Mouse (Mus musculus) neural tube, embryonic 14.5 days (tissue): Measurements from ENCODE around the gene Olfr764-ps1. TPM values are rescaled to one million over a fixed set of nuclear protein-coding genes. Genes with fewer than 3 reads are reported as not detected.
"Not testable (repeated sequence)": the region's sequence is repeated elsewhere in the genome, so short reads cannot be mapped to it uniquely, and the experiment has no call there.

Source experiments
- ATAC-seq: fragments of 200-750 bp; cut with Nextera tagmentation; 2 replicates; pipeline ENCODE4 v1.8.0; 2017; ENCODE audit warnings: low read depth, mild to moderate bottlenecking, moderate TSS enrichment, moderate library complexity
- H3K27ac ChIP-seq: fragments of 300-500 bp; sonication (generic); 2 replicates; pipeline ENCODE4 v1.5.1; 2014; ENCODE audit warnings: low read depth, mild to moderate bottlenecking, control low read depth, low read length, moderate library complexity, mixed read lengths
- H3K27me3 ChIP-seq: fragments of 300-500 bp; sonication (generic); 2 replicates; pipeline ENCODE4 v1.6.1; 2014; ENCODE audit warnings: low read length; ENCODE audit not compliant: control insufficient read depth, insufficient read depth
- H3K36me3 ChIP-seq: fragments of 300-500 bp; sonication (generic); 2 replicates; pipeline ENCODE4 v1.6.1; 2014; ENCODE audit warnings: low read length, mixed read lengths; ENCODE audit not compliant: control insufficient read depth, insufficient read depth
- H3K4me1 ChIP-seq: fragments of 300-500 bp; sonication (generic); 2 replicates; pipeline ENCODE4 v1.6.1; 2014; ENCODE audit warnings: low read length; ENCODE audit not compliant: control insufficient read depth, insufficient read depth
- H3K4me2 ChIP-seq: fragments of 300-500 bp; sonication (generic); 2 replicates; pipeline ENCODE4 v1.6.1; 2014; ENCODE audit warnings: mild to moderate bottlenecking, low read depth, low read length, control low read depth
- H3K4me3 ChIP-seq: fragments of 300-500 bp; sonication (generic); 2 replicates; pipeline ENCODE4 v1.5.1; 2014; ENCODE audit warnings: low read depth, low read length, control low read depth, mixed read lengths
- H3K9ac ChIP-seq: fragments of 300-500 bp; sonication (generic); replicated peaks from 2 replicates; pipeline ENCODE4 v1.6.1; 2014; ENCODE audit warnings: low read depth, mild to moderate bottlenecking, control low read depth, low read length, mixed read lengths
- H3K9me3 ChIP-seq: fragments of 300-500 bp; sonication (generic); 2 replicates; pipeline ENCODE4 v1.6.1; 2016; ENCODE audit warnings: low read length; ENCODE audit not compliant: control insufficient read depth
- WGBS: fragments of 180-500 bp; shearing (Covaris S2); extraction: QIAGEN DNeasy Blood & Tissue Kit; methylation state at CpG from one replicate; pipeline ENCODE4 v1.1.7; 2014; 5-methylcytosine and 5-hydroxymethylcytosine counted together
- polyA plus RNA-seq: library from polyadenylated mRNA; unstranded; fragments of >200 nt; fragmentation: Nextera tagmentation; extraction: Ambion mirVana; gene quantifications from 2 replicates; pipeline ENCODE4 v1.2.1, GENCODE M21; 2014

Gene Olfr764-ps1
- polyA plus RNA-seq, 1 experiment from 2014 or later: not detected

DNA sequence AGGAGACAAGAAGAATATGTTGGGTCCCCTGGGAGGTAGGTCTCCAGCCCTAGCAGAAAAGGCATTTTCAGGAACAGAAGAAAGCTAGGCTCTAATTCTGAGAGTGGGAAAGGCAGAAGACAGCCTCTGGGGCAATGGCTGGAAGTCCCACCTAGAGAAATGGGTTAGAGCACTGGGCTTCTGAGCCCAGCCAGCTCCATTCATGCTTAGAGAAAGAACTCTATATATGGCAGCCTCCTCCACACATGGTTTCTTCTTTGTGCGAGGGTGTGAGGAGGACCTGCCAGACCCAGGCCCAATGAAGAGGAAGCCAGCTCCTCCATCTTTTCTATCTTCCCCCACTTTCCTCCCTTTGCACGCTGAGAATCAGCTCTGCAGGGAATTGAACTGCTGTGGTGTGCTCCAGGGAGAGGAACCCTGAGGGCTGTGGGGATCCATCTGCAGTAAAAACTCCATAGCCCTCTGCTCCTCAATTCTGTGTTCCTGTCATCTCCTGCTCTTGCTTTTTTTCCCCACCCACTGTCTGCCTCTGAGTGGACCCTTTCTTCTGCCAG lies 29.3 kb downstream of the Olfr764-ps1 start, which contains the start of gene Olfr763:
Olfr763 (plus strand) TSS at position 504 of the 554 bp plus-strand sequence.
- no peak within 1 kb of the TSS for H3K27ac ChIP-seq
- H3K9me3 ChIP-seq: no peaks in the 10 kb centered on the region
- no peaks in the 10 kb centered on the region for H3K36me3 ChIP-seq
- H3K4me3 ChIP-seq: no peak within 1 kb of the TSS
- WGBS: 70% methylated on average over 2 of the region's 2 CpGs
- H3K9ac ChIP-seq: no peak within 1 kb of the TSS
- no peaks in the 10 kb centered on the region for H3K27me3 ChIP-seq
- H3K4me1 ChIP-seq: no peaks in the 10 kb centered on the region
- no peak for ATAC-seq
- H3K4me2 ChIP-seq: no peak within 1 kb of the TSS

DNA sequence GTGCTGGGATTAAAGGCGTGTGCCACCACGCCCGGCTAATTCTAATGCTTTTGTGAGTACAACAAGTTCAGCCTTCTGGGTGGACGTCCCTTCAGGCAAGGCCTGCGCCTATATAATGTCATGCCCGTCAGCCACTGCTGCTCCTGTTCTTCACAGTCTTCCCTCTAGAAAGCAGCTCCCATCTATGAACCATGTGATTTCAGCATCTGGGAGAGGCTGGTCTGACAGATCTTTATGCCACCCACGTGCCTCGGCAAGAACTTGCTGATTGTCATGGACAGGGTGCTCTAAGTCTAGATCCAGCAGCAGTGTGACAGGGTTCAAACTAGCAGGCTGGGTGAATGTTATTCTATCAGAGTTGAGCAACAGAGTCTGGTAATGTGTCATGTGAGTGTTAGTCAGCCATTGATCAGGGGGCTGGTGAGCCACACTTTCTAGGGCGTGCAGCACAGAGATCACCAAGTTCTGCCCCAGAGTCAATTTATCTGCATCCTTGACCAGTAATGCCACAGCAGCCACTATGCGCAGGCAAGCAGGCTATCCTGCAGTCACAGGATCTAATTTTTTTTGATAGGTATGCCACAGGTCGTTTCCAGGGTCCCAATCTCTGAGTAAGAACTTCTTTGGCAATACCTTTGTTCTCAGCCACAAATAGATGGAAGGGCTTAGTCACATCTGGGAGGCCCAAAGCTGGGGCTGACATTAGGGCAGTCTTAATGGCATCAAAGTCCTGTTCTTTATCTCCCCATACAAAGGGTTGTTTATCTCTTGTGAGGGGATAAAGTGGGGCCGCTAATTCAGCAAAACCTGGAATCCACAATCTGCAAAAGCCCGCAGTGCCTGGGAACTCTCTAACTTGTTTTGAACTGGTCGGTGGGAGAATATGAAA lies 35.4 kb downstream of the Olfr764-ps1 start:
- H3K27ac ChIP-seq: no peak overlapping the region
- 86% methylated on average over 14 of the region's 14 CpGs for WGBS

GRCm38 (mm10) chr10:128996523-128997040 lies 43.1 kb downstream of the Olfr764-ps1 start:
- Histone ChIP-seq H3K9me3 (no peaks in the 10 kb centered on the region), H3K4me2 (no peak overlapping the region), H3K4me1 (no peaks in the 10 kb centered on the region), H3K36me3 (no peaks in the 10 kb centered on the region), H3K27ac (no peak overlapping the region), H3K4me3 (no peak overlapping the region), H3K9ac (no peak overlapping the region), H3K27me3 (no peaks in the 10 kb centered on the region)
- 75% methylated on average over 4 of the region's 4 CpGs for WGBS
- ATAC-seq: no peak

More for the DNA sequence above, 35.4 kb downstream of the Olfr764-ps1 start:
- no peak overlapping the region for H3K4me2 ChIP-seq
- no peaks in the 10 kb centered on the region for H3K27me3 ChIP-seq
- no peak overlapping the region for H3K4me3 ChIP-seq
- H3K9me3 ChIP-seq: no peaks in the 10 kb centered on the region
- ATAC-seq: no peak
- no peaks in the 10 kb centered on the region for H3K4me1 ChIP-seq
- no peak overlapping the region for H3K9ac ChIP-seq
- H3K36me3 ChIP-seq: no peaks in the 10 kb centered on the region

- H3K4me2 ChIP-seq: no peak overlapping the region
- H3K4me1 ChIP-seq: no peaks in the 10 kb centered on the region
- no peak overlapping the region for H3K9ac ChIP-seq
- no peak overlapping the region for H3K4me3 ChIP-seq
- H3K36me3 ChIP-seq: no peaks in the 10 kb centered on the region
- no peaks in the 10 kb centered on the region for H3K27me3 ChIP-seq
- no peak for ATAC-seq
- H3K27ac ChIP-seq: no peak overlapping the region
- no peaks in the 10 kb centered on the region for H3K9me3 ChIP-seq
- WGBS: 87% methylated on average over 1 of the region's 1 CpGs
These were observed 43.9 kb downstream of the Olfr764-ps1 start for GRCm38 (mm10) chr10:128995796-128996195.

DNA sequence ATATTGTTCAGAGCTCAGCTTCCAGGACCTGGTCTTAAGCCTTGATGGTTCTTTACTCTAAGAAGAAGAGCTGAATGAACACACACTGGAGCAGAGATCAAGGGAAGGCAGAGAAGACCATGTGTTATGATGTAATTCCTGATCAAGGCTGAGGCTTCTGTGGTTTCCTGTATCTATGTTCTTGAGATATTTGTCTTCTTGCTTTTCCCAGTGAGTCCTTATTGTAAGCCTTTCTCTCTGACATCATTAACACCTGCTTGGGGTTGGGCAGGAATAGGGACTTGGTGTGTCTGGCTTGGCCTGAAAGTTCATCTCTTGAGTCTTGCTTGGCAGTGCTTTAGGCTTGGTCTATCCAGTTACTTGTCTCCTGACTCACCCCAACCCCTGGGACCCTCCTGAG lies 48.7 kb downstream of the Olfr764-ps1 start:
- no peak for ATAC-seq
- no peaks in the 10 kb centered on the region for H3K9me3 ChIP-seq

DNA sequence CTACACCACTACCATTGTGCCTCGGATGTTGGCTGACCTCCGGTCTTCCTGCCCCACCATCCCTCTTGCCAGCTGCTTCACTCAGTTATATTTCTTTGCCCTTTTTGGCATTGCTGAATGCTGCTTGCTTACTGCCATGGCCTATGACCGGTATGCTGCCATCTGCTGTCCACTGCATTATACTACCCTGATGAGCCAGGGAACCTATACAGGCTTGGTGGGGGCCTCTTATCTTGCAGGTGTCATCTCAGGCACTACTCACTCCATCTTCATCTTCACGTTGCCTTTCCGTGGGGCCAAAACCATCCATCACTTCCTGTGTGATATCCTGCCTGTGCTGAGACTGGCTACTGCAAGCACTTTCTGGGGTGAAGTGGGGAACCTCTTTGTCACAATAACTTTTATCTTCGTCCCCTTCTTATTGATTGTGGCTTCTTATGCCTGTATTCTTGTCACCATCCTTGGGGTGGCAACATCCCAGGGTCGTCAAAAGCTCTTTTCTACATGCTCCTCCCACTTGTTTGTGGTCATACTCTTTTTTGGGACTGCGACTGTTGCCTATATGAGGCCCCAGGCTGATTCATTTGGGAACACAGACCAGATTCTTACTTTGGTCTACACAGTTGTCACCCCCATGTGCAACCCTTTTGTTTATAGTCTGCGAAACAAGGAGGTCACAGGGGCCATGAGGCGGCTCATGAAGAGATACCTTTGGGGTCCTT lies 49.4 kb downstream of the Olfr764-ps1 start:
- H3K36me3 ChIP-seq, ATAC-seq, H3K27me3 ChIP-seq, H3K4me1 ChIP-seq, H3K27ac ChIP-seq, H3K4me3 ChIP-seq, H3K9ac ChIP-seq, H3K9me3 ChIP-seq, H3K4me2 ChIP-seq: not testable (repeated sequence)
- WGBS: 63% methylated on average over 7 of the region's 10 CpGs

More for the DNA sequence above, 48.7 kb downstream of the Olfr764-ps1 start:
- no peak overlapping the region for H3K9ac ChIP-seq
- H3K4me3 ChIP-seq: no peak overlapping the region
- H3K27ac ChIP-seq: no peak overlapping the region
- no peaks in the 10 kb centered on the region for H3K4me1 ChIP-seq
- no peaks in the 10 kb centered on the region for H3K27me3 ChIP-seq
- no peak overlapping the region for H3K4me2 ChIP-seq
- no peaks in the 10 kb centered on the region for H3K36me3 ChIP-seq

- not testable (repeated sequence) for H3K36me3 ChIP-seq, H3K9ac ChIP-seq, H3K27me3 ChIP-seq, H3K4me2 ChIP-seq, H3K4me1 ChIP-seq, H3K27ac ChIP-seq, H3K4me3 ChIP-seq, H3K9me3 ChIP-seq, ATAC-seq
- 77% methylated on average over 1 of the region's 1 CpGs for WGBS
These were observed 50.6 kb downstream of the Olfr764-ps1 start, which contains the start of gene Olfr9 for GRCm38 (mm10) chr10:128989131-128989530. Gene Olfr9 (plus strand): TSS chr10:128989431.
